Mouse (Mus musculus) liver, postnatal 0 days (tissue): ENCODE data around the gene Stra6l. TPM values are rescaled to one million over a fixed set of nuclear protein-coding genes. Genes with fewer than 3 reads are reported as not detected.

ENCODE experiments used
- ATAC-seq: fragments of 200-750 bp; cut with Nextera tagmentation; 2 replicates; pipeline ENCODE4 v1.8.0; 2017; ENCODE audit warnings: mild to moderate bottlenecking, moderate library complexity
- DNase-seq: peaks from one replicate; pipeline ENCODE4 v3.0.0-alpha.2; 2016
- H3K27ac ChIP-seq: fragments of 300-500 bp; sonication (generic); 2 replicates; pipeline ENCODE4 v1.5.1; 2014; ENCODE audit warnings: antibody characterized with exemption, moderate library complexity, mild to moderate bottlenecking, low read depth
- H3K27me3 ChIP-seq: fragments of 300-500 bp; sonication (generic); 2 replicates; pipeline ENCODE4 v1.6.1; 2014; ENCODE audit warnings: low read length, control low read depth, mixed read lengths; ENCODE audit not compliant: insufficient read depth
- H3K36me3 ChIP-seq: fragments of 300-500 bp; sonication (generic); replicated peaks from 2 replicates; pipeline ENCODE4 v1.6.1; 2014; ENCODE audit warnings: mild to moderate bottlenecking, control low read depth, low read length, moderate library complexity, mixed read lengths; ENCODE audit not compliant: insufficient read depth
- H3K4me1 ChIP-seq: fragments of 300-500 bp; sonication (generic); 2 replicates; pipeline ENCODE4 v1.6.1; 2014; ENCODE audit warnings: antibody characterized with exemption, mild to moderate bottlenecking, control low read depth; ENCODE audit not compliant: insufficient read depth
- H3K4me2 ChIP-seq: fragments of 300-500 bp; sonication (generic); 2 replicates; pipeline ENCODE4 v1.6.1; 2014; ENCODE audit warnings: low read depth, mild to moderate bottlenecking, low read length, moderate library complexity, mixed read lengths
- H3K4me3 ChIP-seq: fragments of 300-500 bp; sonication (generic); 2 replicates; pipeline ENCODE4 v1.5.1; 2014; ENCODE audit warnings: low read depth, low read length
- H3K9ac ChIP-seq: fragments of 300-500 bp; sonication (generic); replicated peaks from 2 replicates; pipeline ENCODE4 v1.6.1; 2014; ENCODE audit warnings: mild to moderate bottlenecking, moderate library complexity
- H3K9me3 ChIP-seq: fragments of 300-500 bp; sonication (generic); 2 replicates; pipeline ENCODE4 v1.6.1; 2016; ENCODE audit warnings: mild to moderate bottlenecking, control low read depth, low read length, mixed read lengths
- CTCF ChIP-seq: sonication (generic); IDR thresholded peaks from 2 replicates; pipeline ENCODE4 v1.5.1; 2016; ENCODE audit warnings: antibody characterized with exemption, low read depth
- EP300 ChIP-seq: IDR thresholded peaks from 2 replicates; pipeline ENCODE4 v1.6.1; 2016; ENCODE audit warnings: antibody characterized with exemption, low read depth, mild to moderate bottlenecking
- WGBS: fragments of 180-500 bp; shearing (Covaris S2); extraction: QIAGEN DNeasy Blood & Tissue Kit; methylation state at CpG from one replicate; pipeline ENCODE4 v1.1.7; 2014; ENCODE audit not compliant: insufficient replicate concordance; 5-methylcytosine and 5-hydroxymethylcytosine counted together
- polyA plus RNA-seq: library from polyadenylated mRNA; unstranded; fragments of >200 nt; fragmentation: Nextera tagmentation; extraction: Ambion mirVana; gene quantifications from 2 replicates; pipeline ENCODE4 v1.2.1, GENCODE M21; 2015

Stra6l gene
- polyA plus RNA-seq, 1 experiment from 2014 or later, result 18.9 TPM

DNA sequence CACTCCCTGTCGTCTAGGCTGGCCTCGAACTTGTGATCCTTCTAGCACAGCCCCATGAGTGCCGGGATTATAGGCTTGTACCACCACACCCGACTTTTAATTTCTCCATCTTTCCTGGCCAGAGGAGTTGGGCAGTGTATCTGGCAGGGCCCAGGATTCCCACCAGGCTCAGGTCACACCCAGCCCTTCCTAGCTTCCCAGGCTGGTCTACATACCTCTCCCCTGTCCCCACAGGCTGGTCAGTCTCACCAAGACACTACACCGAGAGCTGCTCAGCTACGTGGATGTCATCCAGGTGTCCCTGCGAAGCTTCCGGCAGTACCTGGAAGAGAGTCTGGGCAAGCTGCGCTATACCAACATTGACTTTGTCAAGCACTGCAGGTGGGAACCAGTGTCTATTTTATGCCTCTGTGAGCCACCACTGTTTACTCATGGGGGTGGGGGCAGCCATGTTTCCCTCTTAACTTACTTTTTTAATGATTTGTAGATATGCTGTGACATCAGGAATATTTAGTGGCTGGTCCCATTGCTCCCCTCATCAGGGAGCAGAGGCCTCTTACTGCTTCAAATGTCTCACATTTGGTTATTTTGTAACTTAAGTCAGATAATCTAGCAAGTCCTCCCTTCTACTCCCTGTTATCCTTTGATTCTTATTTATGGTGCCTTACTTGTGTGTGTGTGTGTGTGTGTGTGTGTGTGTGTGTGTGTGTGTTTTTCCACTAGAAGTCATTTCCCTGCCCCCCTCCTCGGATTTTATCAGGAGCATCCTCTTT is 73.4 kb downstream of the Stra6l start:
- DNase-seq, result no peak
- TF ChIP-seq CTCF, result no peak
- TF ChIP-seq EP300, result no peak
- H3K9ac ChIP-seq, result no peak overlapping the region
- H3K9me3 ChIP-seq, result no peaks in the 10 kb centered on the region
- 79% methylated on average over 10 of the region's 10 CpGs for WGBS
- H3K27ac ChIP-seq, result no peak overlapping the region
- no peak overlapping the region for H3K4me2 ChIP-seq
- no peaks in the 10 kb centered on the region for H3K4me1 ChIP-seq
- no peak for ATAC-seq
- no peaks in the 10 kb centered on the region for H3K27me3 ChIP-seq
- no peak overlapping the region for H3K4me3 ChIP-seq
- no peaks in the 10 kb centered on the region for H3K36me3 ChIP-seq

DNA sequence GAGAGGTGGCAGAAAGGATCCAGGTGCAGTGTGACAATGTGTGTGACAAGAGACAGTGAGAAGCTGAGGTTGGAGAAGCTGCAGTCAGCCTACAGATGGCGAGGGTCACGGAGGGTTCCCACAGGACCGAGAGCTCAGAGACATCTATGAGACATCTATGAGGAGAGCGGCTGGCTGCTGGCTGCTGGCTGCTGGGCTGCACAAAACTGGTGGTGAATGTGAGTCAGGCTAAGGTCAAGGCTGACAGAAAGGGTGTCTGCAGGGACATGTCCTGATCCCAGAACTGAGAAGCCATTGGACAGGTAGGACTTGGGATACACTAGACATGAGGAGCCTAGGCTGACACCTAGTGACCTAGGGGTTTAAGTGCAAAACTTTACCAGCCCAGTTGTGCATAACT is 75.5 kb downstream of the Stra6l start:
- no peaks in the 10 kb centered on the region for H3K4me1 ChIP-seq
- H3K9me3 ChIP-seq, result no peaks in the 10 kb centered on the region
- no peak overlapping the region for H3K9ac ChIP-seq
- WGBS, result 65% methylated on average over 4 of the region's 4 CpGs
- DNase-seq (no peak), ATAC-seq (no peak)
- no peak overlapping the region for H3K4me2 ChIP-seq
- H3K27ac ChIP-seq, result no peak overlapping the region
- no peaks in the 10 kb centered on the region for H3K36me3 ChIP-seq
- H3K27me3 ChIP-seq, result no peaks in the 10 kb centered on the region
- no peak overlapping the region for H3K4me3 ChIP-seq
- TF ChIP-seq EP300 (no peak), CTCF (no peak)

DNA sequence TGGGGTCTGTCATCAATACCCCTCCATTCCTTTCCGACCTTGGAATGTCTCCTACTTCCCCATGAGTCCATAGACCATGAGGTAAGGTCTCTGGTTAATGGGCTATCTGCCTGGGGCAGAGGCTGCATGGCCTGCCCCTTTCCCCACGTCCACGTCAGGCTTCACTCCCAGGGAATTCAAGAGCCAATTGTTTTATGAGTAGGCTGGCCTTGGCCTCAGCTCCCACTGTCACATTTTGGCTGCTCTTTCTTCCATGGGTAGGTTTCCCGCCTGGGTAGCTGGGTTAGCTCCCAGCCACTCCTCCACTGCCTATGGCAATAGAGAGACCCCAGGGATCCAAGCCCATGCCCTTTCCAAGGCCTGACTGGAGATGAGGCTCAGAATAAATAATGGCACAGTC is 80.1 kb downstream of the Stra6l start:
- ATAC-seq (no peak), DNase-seq (no peak)
- Histone ChIP-seq H3K4me1 (no peaks in the 10 kb centered on the region), H3K27me3 (no peaks in the 10 kb centered on the region), H3K27ac (no peak overlapping the region), H3K4me3 (no peak overlapping the region), H3K9ac (no peak overlapping the region), H3K9me3 (no peaks in the 10 kb centered on the region), H3K4me2 (no peak overlapping the region), H3K36me3 (no peaks in the 10 kb centered on the region)
- WGBS, result 77% methylated on average over 4 of the region's 4 CpGs
- TF ChIP-seq EP300 (no peak), CTCF (no peak)

Other genes with a start within 250 kb of the Stra6l start
- 91.5 and 96.4 TPM in 2 replicates for gene Aldh1b1, start 49.6 kb upstream of the Stra6l start, polyA plus RNA-seq
- gene Igfbpl1, start 21.7 kb upstream of the Stra6l start, polyA plus RNA-seq, result not detected in 2 replicates
- 0.16 and 0.18 TPM in 2 replicates for gene Ccdc180, start 41.6 kb downstream of the Stra6l start, polyA plus RNA-seq
- gene Tdrd7, start 116.7 kb downstream of the Stra6l start, polyA plus RNA-seq, result 15.4 and 15.8 TPM in 2 replicates
- 13.9 and 14.1 TPM in 2 replicates for gene Tmod1, start 190.3 kb downstream of the Stra6l start, polyA plus RNA-seq